Mouse (Mus musculus): ENCODE results near the gene Psmf1.

Psmf1 gene

GRCm38 (mm10) chr2:151733151-151733865, 10.7 kb downstream of the Psmf1 start:
- DNase-seq = no peak

GRCm38 (mm10) chr2:151724094-151724493, 19.9 kb downstream of the Psmf1 start:
- no peak for DNase-seq

DNA sequence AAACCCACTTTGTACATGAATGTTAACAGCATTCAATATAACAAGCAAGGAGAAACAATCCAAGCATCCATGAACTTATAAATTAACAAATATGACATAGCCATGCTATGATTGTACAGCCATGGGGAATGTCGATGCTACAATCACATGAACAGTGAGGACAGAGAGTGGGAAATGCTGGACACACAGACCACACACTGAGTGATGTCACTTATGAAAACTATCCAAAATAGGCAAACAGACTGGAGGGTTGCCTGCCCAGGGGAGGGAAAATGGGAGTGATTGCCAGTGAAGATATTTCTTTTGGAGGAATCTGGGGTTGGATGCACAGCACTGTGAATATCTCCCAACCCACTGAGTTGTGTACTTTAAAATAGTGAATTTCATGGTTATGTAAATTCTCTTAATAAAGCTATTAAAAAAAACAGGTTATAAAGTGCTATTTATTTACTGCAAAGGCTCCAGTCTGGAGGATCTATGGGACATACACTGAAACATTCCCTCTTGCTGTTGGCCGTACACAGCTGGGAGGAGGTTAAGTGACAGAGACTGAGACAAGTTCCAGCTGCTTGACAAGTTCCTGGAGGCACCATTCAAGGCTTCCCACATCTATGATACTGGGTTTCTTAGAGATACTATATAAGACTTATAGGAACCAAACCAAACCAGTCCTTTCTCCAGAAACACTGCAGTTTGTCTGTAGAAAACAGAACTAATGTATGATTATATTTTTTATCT, 27.5 kb downstream of the Psmf1 start:
- peak in 1 of 2 experiments; percentile 18 for DNase-seq

DNA sequence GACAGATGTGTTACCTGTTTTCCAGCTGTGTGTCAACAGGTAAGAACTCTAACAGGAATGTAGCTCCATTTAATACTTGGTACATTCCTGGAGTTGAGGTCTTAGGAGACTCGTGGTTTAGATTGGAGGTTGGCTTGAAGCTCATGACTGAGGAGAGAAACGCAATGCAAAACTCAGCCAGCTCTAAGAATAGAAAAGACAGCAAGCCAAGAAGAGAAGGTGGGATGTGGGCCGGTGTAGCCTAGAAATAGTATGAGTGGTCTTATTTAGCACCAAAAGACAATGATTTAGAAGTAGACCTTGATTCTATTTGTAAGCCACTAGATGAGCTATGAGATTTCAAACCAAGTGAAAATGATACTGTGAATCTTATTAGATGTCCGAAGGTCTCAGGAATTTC, 28.5 kb downstream of the Psmf1 start:
- DNase-seq = no peak

DNA sequence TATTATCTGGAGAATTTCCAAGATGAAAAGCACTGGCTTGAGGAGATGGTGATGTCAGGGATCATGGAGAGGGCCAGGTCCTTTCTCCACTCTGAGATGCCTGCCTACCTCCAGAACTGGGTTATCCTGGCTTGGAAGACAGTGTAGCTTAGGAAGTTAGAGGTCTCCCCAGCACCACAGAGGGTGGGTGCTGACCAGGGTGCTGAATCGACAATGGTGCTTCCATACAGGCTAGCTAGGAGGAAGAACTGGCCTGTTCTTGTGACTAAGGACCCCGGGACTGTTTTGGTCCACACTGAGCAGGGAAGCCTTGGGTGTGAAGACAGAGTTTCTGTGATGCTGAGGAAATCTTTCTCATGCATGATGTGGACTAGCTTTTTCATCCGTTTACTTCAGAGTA, 31.3 kb downstream of the Psmf1 start:
- DNase-seq = peak; percentile 80 to 82

DNA sequence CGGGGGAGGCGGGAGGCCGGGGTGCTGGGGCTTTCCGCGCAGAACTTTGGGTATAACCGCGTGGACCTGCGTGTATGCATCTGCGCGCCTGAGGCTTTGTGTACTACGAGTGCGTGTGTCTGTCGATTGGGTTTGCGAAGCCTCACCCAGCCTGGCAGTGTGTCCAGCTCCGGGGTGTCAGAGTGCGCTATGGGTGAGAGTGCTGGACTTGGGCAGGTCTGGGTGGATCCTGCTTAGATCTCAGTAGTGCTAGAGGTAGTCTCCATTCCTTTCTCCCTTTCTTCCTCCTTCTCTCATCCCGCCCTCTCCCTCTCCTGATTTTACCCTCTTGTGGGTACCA, 41.2 kb downstream of the Psmf1 start:
- no peak for DNase-seq

DNA sequence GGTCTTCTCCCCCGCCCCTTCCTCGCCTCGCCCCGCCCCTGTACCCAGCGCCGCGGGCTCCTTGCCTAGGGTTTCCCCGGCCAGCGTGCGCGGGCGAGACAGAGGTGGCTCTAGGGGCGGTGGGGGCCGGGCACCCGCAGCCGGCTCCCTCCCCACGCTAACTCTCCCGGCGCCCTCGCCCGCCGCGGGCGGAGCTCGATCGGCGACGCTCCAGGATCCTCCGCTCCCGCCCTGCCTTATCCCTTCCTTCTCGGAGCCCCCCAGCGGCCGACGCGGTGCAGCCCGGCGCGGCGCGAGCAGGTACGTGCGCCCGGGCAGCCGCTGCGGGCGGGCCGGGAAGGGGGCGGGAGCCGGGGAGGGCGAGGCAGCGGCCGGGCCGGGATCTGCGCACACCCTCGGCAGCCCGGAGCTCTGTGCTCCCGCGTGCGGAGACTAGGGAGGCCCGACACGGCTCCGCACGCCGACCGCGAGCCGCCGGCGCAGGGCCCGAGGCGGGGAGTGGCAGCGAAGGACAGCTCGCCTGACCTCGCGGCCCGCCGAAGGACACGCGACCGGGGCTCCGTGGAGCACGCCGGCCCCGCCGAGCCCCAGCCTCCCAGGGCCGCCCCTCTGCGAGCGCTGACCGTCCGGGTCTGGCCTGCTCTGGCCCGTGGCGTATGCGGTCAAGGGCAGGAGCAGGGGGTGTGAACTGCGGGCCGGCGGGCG, 41.7 kb downstream of the Psmf1 start:
- DNase-seq = peak; percentile 60 to 66

- no peak for DNase-seq
These were observed 42.5 kb downstream of the Psmf1 start, which contains the start of gene Tmem74b for GRCm38 (mm10) chr2:151701231-151702145. Gene Tmem74b, plus strand, starts transcription at chr2:151702008.

- DNase-seq = no peak
These were observed 61.0 kb downstream of the Psmf1 start for GRCm38 (mm10) chr2:151682976-151683375.

- DNase-seq = peak; percentile 44 to 55
These were observed 61.6 kb downstream of the Psmf1 start for GRCm38 (mm10) chr2:151682357-151682756.

GRCm38 (mm10) chr2:151676234-151676633, 67.8 kb downstream of the Psmf1 start:
- no peak for DNase-seq

GRCm38 (mm10) chr2:151670968-151671329, 73.0 kb downstream of the Psmf1 start:
- DNase-seq = no peak

DNA sequence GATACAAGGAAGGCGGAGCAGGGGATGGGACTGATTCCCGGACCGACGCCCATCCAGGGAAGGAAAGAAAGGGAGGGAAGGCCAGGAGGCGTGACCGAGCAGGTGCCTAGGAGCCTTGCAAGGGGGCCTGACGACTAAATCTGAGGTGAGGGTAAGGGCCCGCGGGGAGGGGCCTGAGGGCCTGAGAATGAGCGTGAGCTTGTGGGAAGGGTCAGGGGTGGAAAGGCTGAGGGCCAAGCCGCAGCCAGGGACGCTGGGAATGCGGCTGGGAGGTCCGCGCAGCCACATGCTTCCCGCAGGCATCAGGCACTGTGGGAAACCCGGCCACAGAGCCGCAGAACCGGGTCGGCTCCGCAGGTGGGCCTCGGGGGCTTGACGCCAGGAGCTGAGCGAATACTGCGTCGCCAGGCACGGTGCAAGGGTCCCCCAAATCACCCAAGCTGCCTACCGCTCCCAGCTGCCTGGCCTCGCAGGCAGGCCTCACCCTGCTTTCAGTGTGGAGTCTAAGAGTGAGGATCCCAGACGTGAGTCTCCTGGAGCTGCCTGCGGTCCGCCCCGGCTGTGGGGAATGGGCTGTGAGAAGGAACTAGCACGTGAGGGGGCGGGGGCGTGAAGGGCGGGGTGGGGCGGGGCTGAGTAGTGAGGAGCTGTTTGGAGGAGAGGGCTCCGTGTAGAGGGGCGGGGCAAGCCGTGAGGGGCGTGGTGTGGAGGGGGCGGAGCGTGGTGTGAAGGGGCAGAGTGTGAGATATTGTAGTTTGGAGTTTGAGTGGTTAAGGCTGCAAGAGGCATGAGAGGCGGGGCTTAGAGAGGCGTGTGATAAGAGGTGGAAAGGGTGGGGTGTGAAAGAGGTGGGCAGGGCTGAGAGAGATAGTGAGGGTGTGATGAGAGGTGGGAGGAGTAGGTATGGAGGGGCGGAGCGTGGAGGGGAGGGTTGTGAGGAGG, 73.7 kb downstream of the Psmf1 start:
- DNase-seq = peak; percentile 11 to 12

GRCm38 (mm10) chr2:151668433-151668832, 75.6 kb downstream of the Psmf1 start, which contains the start of gene Rad21l:
Gene Rad21l, minus strand, starts transcription at chr2:151668533.
- DNase-seq = no peak
